Mouse (Mus musculus) cerebellum, adult 2 months (tissue): ENCODE measurements around the gene Cdc42se1.

ENCODE experiments used
- CTCF ChIP-seq: fragments of 200-500 bp; IDR thresholded peaks from 2 replicates; pipeline ENCODE4 v1.5.1; 2011; ENCODE audit warnings: low read depth, mild to moderate bottlenecking, control low read depth, low read length, moderate library complexity, borderline replicate concordance; ENCODE audit not compliant: insufficient read depth
- POLR2A ChIP-seq: fragments of 200-500 bp; IDR thresholded peaks from 2 replicates; pipeline ENCODE4 v1.6.1; 2011; ENCODE audit warnings: low read length, control low read depth, borderline replicate concordance; ENCODE audit not compliant: insufficient read depth

DNA sequence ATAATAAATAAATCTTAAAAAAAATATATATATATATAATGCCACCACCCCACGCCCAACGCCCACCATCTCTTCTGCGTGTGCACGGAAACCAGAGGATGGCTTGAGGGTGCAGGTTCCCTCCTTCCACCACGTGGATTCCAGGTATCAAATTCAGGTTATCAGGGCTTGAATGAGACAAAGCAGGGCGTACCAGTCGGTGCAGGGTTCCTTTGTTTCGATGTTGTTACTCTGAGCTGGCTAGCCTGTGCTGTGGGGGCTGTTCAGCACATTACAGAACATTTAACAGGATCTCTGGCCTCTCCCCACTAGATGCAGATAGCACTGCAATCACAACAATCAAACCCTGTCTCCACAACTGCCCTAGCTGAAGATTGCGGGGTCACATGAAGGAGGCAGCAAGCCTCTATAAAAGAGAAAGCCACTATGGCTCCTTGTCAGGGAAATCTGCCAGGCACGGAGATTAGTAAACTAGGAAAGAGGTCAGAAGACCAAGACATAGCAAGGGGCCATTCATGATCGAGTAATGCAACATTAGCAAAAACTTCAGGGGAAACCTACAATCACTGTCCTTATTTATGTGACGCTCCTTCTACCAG lies 42.3 kb downstream of the Cdc42se1 start:
- TF ChIP-seq POLR2A (no peak), CTCF (no peak)
